Mouse (Mus musculus) thymus, adult 2 months (tissue): Measurements from ENCODE around the gene Ppef2.

Source experiments
- CTCF ChIP-seq: fragments of 200-500 bp; IDR thresholded peaks from 2 replicates; pipeline ENCODE4 v1.5.1; 2012; ENCODE audit warnings: mild to moderate bottlenecking, control low read depth, low read length, moderate library complexity, borderline replicate concordance; ENCODE audit not compliant: control insufficient read depth, poor library complexity, insufficient read depth; ENCODE audit errors: extremely low read depth
- POLR2A ChIP-seq: fragments of 200-500 bp; IDR thresholded peaks from 2 replicates; pipeline ENCODE4 v1.6.1; 2012; ENCODE audit warnings: mild to moderate bottlenecking, low read length, control low read depth, moderate library complexity; ENCODE audit not compliant: control insufficient read depth, poor library complexity, insufficient read depth; ENCODE audit errors: extremely low read depth

DNA sequence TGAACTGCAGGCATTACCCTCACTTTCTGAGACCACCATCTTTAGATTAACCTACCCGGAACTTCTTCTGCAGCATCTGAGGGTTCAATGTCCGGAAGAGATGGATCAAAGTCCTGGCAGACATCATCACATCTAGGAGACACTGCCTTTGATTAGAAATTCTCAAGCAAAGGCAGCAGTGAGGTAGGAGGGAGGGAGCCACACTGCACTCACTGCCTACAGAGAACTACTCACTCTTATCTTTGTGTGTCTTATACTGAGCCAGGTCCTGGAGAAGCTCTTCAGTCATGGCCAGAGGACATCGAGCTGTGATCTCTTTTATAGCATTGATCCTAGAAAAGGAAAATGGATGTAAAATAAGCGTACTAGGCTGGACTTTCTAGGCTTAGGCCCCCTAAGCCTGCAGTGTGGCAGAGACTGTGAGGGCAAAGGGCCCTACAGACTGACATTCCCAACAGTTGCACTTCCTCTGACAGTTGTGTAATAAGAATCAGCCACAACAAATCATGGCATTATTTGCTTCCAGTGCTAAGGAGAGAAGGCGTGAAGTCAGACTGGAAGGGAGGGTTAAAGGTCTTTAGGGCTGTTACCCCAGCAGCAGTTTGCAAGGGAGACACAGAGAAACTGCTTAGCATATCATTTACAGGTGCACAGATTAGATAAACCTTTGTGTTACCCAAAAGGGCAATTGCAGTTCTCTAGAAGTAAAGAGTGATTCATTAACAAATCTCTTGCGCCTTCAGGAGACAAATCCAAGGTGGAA lies 35.8 kb upstream of the Ppef2 start:
- no peak for TF ChIP-seq POLR2A
- TF ChIP-seq CTCF, result no peak
